Mouse (Mus musculus): ENCODE results near the gene 1600002K03Rik. TPM values are rescaled to one million over a fixed set of nuclear protein-coding genes. Genes with fewer than 3 reads are reported as not detected.

Gene 1600002K03Rik
- total and polyA plus RNA-seq, 3 experiments = 5.9 to 6.3 (median 6.0) TPM

DNA sequence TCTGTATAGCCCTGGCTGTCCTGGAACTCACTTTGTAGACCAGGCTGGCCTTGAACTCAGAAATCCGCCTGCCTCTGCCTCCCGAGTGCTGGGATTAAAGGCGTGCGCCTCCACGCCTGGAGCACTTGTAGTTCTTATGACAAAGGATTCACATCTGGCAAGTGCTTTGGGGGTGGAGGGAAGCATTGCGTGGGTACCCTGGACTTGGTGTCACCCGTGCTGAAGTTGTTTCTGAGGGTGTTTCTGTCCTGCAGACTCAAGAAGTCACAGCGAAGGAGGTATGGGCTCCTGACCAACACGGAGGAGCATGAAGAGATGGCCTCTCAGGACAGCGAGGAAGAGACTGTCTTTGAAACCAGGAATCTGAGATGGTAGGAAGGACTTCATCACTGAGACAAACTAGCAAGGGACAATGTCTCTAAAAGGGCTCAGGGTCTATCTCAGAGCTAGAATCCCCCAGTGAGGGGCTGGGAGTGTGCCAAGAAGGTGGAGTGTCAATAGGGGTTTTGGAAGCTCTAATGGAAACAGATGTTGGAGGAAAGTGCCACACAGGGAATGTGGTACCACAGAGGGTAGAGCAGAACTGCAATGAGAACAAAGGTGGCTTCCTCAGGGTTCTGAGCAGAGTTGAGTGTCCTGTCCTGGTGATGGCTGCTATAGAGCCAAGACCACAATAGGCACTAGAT lies 1.4 kb downstream of the 1600002K03Rik start:
- H3K36me3 ChIP-seq (ENCODE audit: control insufficient read depth, insufficient read depth, low read length) = no peaks in the 10 kb centered on the region; the same call in 1 of the 2 replicates
- H3K27me3 ChIP-seq (ENCODE audit: control insufficient read depth, insufficient read depth, low read length) = no peaks in the 10 kb centered on the region
- H3K4me3 ChIP-seq = no peak overlapping the region
- intact Hi-C loops (cut with DNase I) = loop anchor here (10.0 kb wide), 1 partner anchor 151 kb away; the partner anchor contains the start of genes 2310011J03Rik, Pcsk4 and Reep6
- TF ChIP-seq CTCF (IDR thresholded peaks at IDR 0.05) (no peak), POLR2A (IDR thresholded peaks at IDR 0.05; ENCODE audit: insufficient read depth, low read depth, low read length) (no peak), EP300 (IDR thresholded peaks at IDR 0.05; ENCODE audit: insufficient read depth, low read depth, low read length) (no peak)
- peaks cover 5% of the 10 kb centered on the region for H3K79me2 ChIP-seq (replicated peaks; ENCODE audit: control insufficient read depth, insufficient read depth, low read length)
- peaks cover 3% of the 10 kb centered on the region; the same call in 1 of the 2 replicates for H3K4me1 ChIP-seq (ENCODE audit: control insufficient read depth, insufficient read depth, low read length)
- no peak overlapping the region for H3K9ac ChIP-seq (ENCODE audit: low read depth, low read length)
- DNase-seq = no peak
- no peak overlapping the region for H3K27ac ChIP-seq
- 83% methylated on average over 10 of the region's 10 CpGs for WGBS

DNA sequence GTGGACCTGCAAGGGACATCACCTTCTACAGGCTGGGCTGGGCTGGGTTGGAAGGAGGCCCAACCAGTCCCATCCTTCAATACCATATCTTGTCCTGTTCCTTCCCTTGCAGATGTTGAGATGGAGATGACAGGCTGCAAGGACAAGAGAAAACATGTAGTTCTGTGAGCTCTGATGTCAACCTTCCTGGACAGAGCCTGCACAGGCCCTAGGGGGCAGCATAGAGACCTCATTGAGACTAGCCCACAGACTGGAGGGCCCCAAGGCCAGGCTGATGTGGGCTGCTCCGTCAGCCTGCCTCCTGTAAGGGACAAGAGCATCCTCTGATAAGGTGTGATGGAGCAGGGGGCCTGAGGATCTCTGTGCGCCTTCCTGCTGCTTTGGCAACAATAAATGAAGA lies 2.0 kb downstream of the 1600002K03Rik start:
- 54% methylated on average over 2 of the region's 2 CpGs for WGBS

DNA sequence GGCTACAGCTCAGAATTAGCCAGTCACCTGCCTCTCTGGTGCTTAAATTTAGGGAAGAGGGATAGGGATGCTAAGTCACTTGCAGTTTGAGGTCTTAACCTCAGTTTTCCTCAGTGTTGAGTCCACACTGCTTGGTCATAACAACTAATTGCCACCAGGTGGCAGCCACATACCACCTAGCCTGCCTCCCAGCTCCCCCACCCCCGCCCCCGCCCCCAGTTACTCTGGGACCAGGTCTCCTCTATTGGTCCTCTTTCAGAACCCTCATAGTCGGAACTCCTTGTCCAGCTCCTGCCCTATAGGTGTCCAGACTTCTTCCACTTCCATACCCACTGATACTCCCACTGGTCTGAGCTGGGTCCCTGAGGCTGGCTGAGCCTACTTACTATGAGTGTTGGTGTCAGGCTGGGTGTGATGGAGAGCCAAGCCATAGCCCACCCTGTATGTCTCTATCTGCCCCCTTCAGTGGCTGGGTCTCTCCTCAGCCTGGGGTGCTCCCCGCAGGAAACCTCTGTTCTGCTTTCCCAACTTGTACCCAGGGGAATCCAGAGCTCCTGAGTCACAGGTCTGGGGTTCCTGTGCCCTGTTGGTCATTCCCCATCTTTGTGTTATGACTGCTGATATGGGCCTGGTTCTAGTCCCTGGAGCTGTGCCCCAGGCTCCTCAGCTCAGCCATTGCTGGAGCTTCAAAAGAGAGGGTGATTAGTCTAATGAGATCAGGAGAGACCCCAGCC lies 3.0 kb downstream of the 1600002K03Rik start:
- WGBS = 30% methylated on average over 4 of the region's 4 CpGs
- intact Hi-C loops (cut with DNase I) = loop anchor here (1.0 to 10.0 kb wide), 5 partner anchors 52 to 197 kb away; partner anchors contain the start of genes 2310011J03Rik, Adamtsl5, Mum1 and Pcsk4
- Histone ChIP-seq H3K36me3 (ENCODE audit: control insufficient read depth, insufficient read depth, low read length) (no peaks in the 10 kb centered on the region; the same call in 1 of the 2 replicates), H3K27ac (no peak overlapping the region), H3K79me2 (replicated peaks; ENCODE audit: control insufficient read depth, insufficient read depth, low read length) (peaks cover 3% of the 10 kb centered on the region), H3K4me1 (ENCODE audit: control insufficient read depth, insufficient read depth, low read length) (peaks cover 3% of the 10 kb centered on the region; the same call in 1 of the 2 replicates), H3K4me3 (no peak overlapping the region), H3K9ac (ENCODE audit: low read depth, low read length) (no peak overlapping the region), H3K27me3 (ENCODE audit: control insufficient read depth, insufficient read depth, low read length) (no peaks in the 10 kb centered on the region)
- peak in 1 of 2 experiments; percentile 35 for DNase-seq
- no peak for TF ChIP-seq EP300 (IDR thresholded peaks at IDR 0.05; ENCODE audit: insufficient read depth, low read depth, low read length)
- peak; percentile 93 for TF ChIP-seq CTCF (IDR thresholded peaks at IDR 0.05)
- TF ChIP-seq POLR2A (IDR thresholded peaks at IDR 0.05; ENCODE audit: insufficient read depth, low read depth, low read length) = no peak

More for the DNA sequence above, 2.0 kb downstream of the 1600002K03Rik start:
- peak; percentile 42 to 43 for DNase-seq
- Histone ChIP-seq H3K27ac (no peak overlapping the region), H3K36me3 (ENCODE audit: control insufficient read depth, insufficient read depth, low read length) (no peaks in the 10 kb centered on the region; the same call in 1 of the 2 replicates), H3K27me3 (ENCODE audit: control insufficient read depth, insufficient read depth, low read length) (no peaks in the 10 kb centered on the region), H3K4me1 (ENCODE audit: control insufficient read depth, insufficient read depth, low read length) (peaks cover 3% of the 10 kb centered on the region; the same call in 1 of the 2 replicates), H3K9ac (ENCODE audit: low read depth, low read length) (no peak overlapping the region), H3K79me2 (replicated peaks; ENCODE audit: control insufficient read depth, insufficient read depth, low read length) (peaks cover 5% of the 10 kb centered on the region), H3K4me3 (no peak overlapping the region)
- intact Hi-C loops (cut with DNase I) = loop anchor here (1.0 to 10.0 kb wide), 4 partner anchors 53 to 198 kb away; partner anchors contain the start of genes 2310011J03Rik, Mum1, Pcsk4 and Reep6
- TF ChIP-seq CTCF (IDR thresholded peaks at IDR 0.05) (peak; percentile 64), POLR2A (IDR thresholded peaks at IDR 0.05; ENCODE audit: insufficient read depth, low read depth, low read length) (no peak)

DNA sequence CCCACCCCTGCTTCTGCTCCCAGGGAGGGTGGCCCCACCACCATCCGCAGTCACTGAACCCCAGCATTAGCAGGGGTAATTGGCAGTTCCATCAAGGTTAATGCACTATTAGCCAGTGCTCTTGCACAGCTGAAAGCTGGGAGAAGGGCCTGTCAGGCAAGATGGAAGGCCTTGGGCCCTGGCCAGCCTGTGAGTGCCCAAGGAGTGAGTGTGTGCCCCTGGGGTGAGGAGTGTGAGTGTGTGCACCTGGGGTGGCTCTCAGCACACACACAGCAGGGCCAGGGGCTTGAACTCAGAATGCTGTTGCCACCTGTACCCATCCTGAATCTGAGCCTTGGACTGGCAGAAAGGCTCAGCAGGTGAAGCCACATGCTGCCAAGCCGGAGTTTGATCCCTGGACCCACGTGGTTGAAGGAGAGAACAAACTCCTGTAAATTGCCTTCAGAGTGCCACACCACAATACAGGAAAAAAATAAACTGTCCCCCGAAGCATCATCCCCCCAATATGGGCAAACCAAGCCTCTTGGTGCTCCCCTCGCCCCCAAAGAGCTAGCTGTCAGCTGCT lies 3.6 kb downstream of the 1600002K03Rik start:
- Histone ChIP-seq H3K27me3 (ENCODE audit: control insufficient read depth, insufficient read depth, low read length) (no peaks in the 10 kb centered on the region), H3K4me3 (no peak overlapping the region), H3K36me3 (ENCODE audit: control insufficient read depth, insufficient read depth, low read length) (no peaks in the 10 kb centered on the region; the same call in 1 of the 2 replicates), H3K4me1 (ENCODE audit: control insufficient read depth, insufficient read depth, low read length) (peaks cover 3% of the 10 kb centered on the region; the same call in 1 of the 2 replicates), H3K27ac (no peak overlapping the region), H3K9ac (ENCODE audit: low read depth, low read length) (no peak overlapping the region), H3K79me2 (replicated peaks; ENCODE audit: control insufficient read depth, insufficient read depth, low read length) (peaks cover 1% of the 10 kb centered on the region; the same call in 1 of the 2 replicates)
- DNase-seq = no peak
- WGBS = 84% methylated on average over 5 of the region's 5 CpGs
- intact Hi-C loops (cut with DNase I) = loop anchor here (1.0 to 10.0 kb wide), 4 partner anchors 51 to 196 kb away; partner anchors contain the start of genes 2310011J03Rik, Adamtsl5, Mum1 and Pcsk4
- no peak for TF ChIP-seq EP300 (IDR thresholded peaks at IDR 0.05; ENCODE audit: insufficient read depth, low read depth, low read length)

DNA sequence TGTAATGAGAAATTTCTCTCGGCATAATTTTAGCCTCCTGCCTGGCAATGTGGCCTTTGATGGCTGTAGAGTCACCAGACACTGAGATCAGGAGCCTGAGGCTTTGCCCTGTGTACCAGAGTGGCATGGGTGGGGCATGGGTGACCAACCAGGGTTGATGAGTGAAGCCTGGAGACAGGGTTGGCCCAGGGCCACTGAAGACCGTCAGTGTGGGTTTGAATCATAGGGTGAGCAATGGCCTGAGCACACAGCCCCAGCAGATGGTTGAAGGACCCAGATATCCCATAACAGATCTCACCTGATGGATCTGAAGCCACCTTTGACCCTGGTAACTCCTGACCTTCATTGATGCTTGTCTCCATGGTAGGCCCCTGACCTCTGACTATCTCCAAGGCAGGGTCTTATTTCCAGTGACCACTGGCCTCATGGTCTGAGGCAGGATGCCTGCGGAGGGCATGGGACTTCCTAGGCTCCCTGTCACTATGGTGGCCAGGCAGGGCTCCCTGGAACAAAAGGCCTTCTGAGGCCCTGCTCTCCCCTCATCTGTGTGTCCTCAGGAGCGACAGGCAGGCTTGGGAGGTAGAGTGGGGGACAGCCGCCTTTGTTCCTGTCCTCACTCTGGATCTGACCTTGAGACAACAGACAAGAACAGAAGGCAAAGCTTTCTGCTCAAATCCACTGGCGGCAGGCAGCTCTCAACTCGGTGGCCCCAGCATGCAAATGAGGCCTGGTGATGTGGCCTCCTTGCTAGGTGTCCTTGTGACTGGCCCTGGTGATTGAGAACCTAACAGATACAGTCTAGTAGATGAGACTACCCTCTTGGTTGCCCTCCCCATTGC lies 4.9 kb downstream of the 1600002K03Rik start:
- H3K4me3 ChIP-seq = no peak overlapping the region
- intact Hi-C loops (cut with DNase I) = loop anchor here (5.0 to 10.0 kb wide), 3 partner anchors 50 to 195 kb away; partner anchors contain the start of genes 2310011J03Rik, Mum1, Pcsk4 and Reep6
- no peaks in the 10 kb centered on the region for H3K79me2 ChIP-seq (replicated peaks; ENCODE audit: control insufficient read depth, insufficient read depth, low read length)
- 82% methylated on average over 7 of the region's 7 CpGs for WGBS
- DNase-seq = no peak
- H3K27me3 ChIP-seq (ENCODE audit: control insufficient read depth, insufficient read depth, low read length) = no peaks in the 10 kb centered on the region
- TF ChIP-seq EP300 (IDR thresholded peaks at IDR 0.05; ENCODE audit: insufficient read depth, low read depth, low read length) = no peak
- no peak for TF ChIP-seq CTCF (IDR thresholded peaks at IDR 0.05)
- TF ChIP-seq POLR2A (IDR thresholded peaks at IDR 0.05; ENCODE audit: insufficient read depth, low read depth, low read length) = no peak
- no peak overlapping the region for H3K27ac ChIP-seq
- H3K4me1 ChIP-seq (ENCODE audit: control insufficient read depth, insufficient read depth, low read length) = peaks cover 1% of the 10 kb centered on the region; the same call in 1 of the 2 replicates
- no peaks in the 10 kb centered on the region for H3K36me3 ChIP-seq (ENCODE audit: control insufficient read depth, insufficient read depth, low read length)
- no peak overlapping the region for H3K9ac ChIP-seq (ENCODE audit: low read depth, low read length)
